Mouse (Mus musculus) G1E (cell line): ENCODE measurements around the gene Magi1. TPM values are rescaled to one million over a fixed set of nuclear protein-coding genes. Genes with fewer than 3 reads are reported as not detected.

Experiments used
- ATAC-seq: 2 replicates; pipeline ENCODE4 v1.8.0; 2016; ENCODE audit warnings: mild to moderate bottlenecking; ENCODE audit not compliant: insufficient number of reproducible peaks, poor library complexity, low FRiP score, severe bottlenecking; ENCODE audit errors: extremely low read depth
- DNase-seq: peaks from one replicate; pipeline ENCODE4 v3.0.0; 2012; ENCODE audit warnings: low spot score
- H3K27me3 ChIP-seq: 2 replicates; pipeline ENCODE4 v1.6.1; 2012; ENCODE audit warnings: mild to moderate bottlenecking, low read length, inconsistent platforms; ENCODE audit not compliant: insufficient read depth
- H3K36me3 ChIP-seq: replicated peaks from 2 replicates; pipeline ENCODE3; 2012; ENCODE audit warnings: mild to moderate bottlenecking, inconsistent platforms
- H3K4me1 ChIP-seq: 2 replicates; pipeline ENCODE4 v1.6.1; 2012; ENCODE audit warnings: low read depth, low read length, inconsistent platforms, mixed read lengths; ENCODE audit not compliant: insufficient read depth
- H3K4me3 ChIP-seq: 2 replicates; pipeline ENCODE4 v1.5.1; 2012; ENCODE audit warnings: low read depth, mild to moderate bottlenecking, inconsistent platforms, low read length, moderate library complexity, mixed read lengths
- H3K9me3 ChIP-seq: replicated peaks from 2 replicates; pipeline ENCODE4 v1.6.1; 2012; ENCODE audit warnings: inconsistent platforms
- CTCF ChIP-seq: IDR thresholded peaks from 2 replicates; pipeline ENCODE4 v1.5.1; 2012; ENCODE audit warnings: low read depth, low read length, inconsistent platforms, mixed read lengths
- GATA1 ChIP-seq: IDR thresholded peaks from 2 replicates; pipeline ENCODE4 v1.6.1; 2012; ENCODE audit warnings: borderline replicate concordance, low read length, inconsistent platforms, mixed read lengths
- GATA2 ChIP-seq: IDR thresholded peaks from 2 replicates; pipeline ENCODE4 v1.6.1; 2012; ENCODE audit warnings: low read depth, low read length, inconsistent platforms, borderline replicate concordance
- POLR2AphosphoS5 ChIP-seq: IDR thresholded peaks from 2 replicates; pipeline ENCODE4 v1.6.1; 2012; ENCODE audit warnings: low read depth, low read length, inconsistent platforms; ENCODE audit not compliant: insufficient replicate concordance
- TAL1 ChIP-seq: conservative IDR thresholded peaks from 2 replicates; pipeline ENCODE4 v1.6.1; 2012; ENCODE audit warnings: low read depth, low read length, inconsistent platforms, mixed read lengths
- polyA plus RNA-seq: library from polyadenylated mRNA; stranded (reverse); fragments of >175 nt; gene quantifications from 2 replicates; pipeline ENCODE4 v1.2.3, GENCODE M21; 2012
- total RNA-seq, 2 experiments: library from RNA; stranded (forward) in 1 of 2; stranded (reverse) in 1 of 2; fragments of 200-1000 nt in 1 of 2; fragments of >200 nt in 1 of 2; fragmentation: Nextera tagmentation in 1 of 2; gene quantifications; 2 replicates each; pipeline ENCODE4 v1.2.3; 2014 to 2017

Gene Magi1
- total and polyA plus RNA-seq, 3 experiments = 0.21 to 10.0 (median 1.6) TPM

GRCm38 (mm10) chr6:94101256-94101655 lies 182.5 kb downstream of the Magi1 start:
- TF ChIP-seq TAL1 = no peak
- TF ChIP-seq GATA2 = no peak
- no peak for TF ChIP-seq POLR2AphosphoS5
- no peak for TF ChIP-seq GATA1
- no peak for TF ChIP-seq CTCF
- H3K4me1 ChIP-seq = no peaks in the 10 kb centered on the region
- H3K9me3 ChIP-seq = no peaks in the 10 kb centered on the region; the same call in 1 of the 2 replicates
- no peaks in the 10 kb centered on the region for H3K27me3 ChIP-seq
- no peak for ATAC-seq
- DNase-seq = no peak
- H3K36me3 ChIP-seq = no peaks in the 10 kb centered on the region
- H3K4me3 ChIP-seq = no peak overlapping the region

GRCm38 (mm10) chr6:94094924-94095685 lies 188.6 kb downstream of the Magi1 start:
- no peak for ATAC-seq
- no peaks in the 10 kb centered on the region for H3K36me3 ChIP-seq
- no peak overlapping the region for H3K4me3 ChIP-seq
- TF ChIP-seq GATA1 (no peak), CTCF (no peak), GATA2 (no peak), TAL1 (no peak), POLR2AphosphoS5 (no peak)
- peaks cover 7% of the 10 kb centered on the region; the same call in 1 of the 2 replicates for H3K9me3 ChIP-seq
- H3K4me1 ChIP-seq = no peaks in the 10 kb centered on the region
- DNase-seq = no peak
- no peaks in the 10 kb centered on the region for H3K27me3 ChIP-seq

GRCm38 (mm10) chr6:94092969-94093597 lies 190.6 kb downstream of the Magi1 start:
- Histone ChIP-seq H3K4me3 (no peak overlapping the region), H3K36me3 (no peaks in the 10 kb centered on the region), H3K9me3 (peaks cover 8% of the 10 kb centered on the region; the same call in 1 of the 2 replicates), H3K4me1 (no peaks in the 10 kb centered on the region), H3K27me3 (no peaks in the 10 kb centered on the region)
- ATAC-seq (no peak), DNase-seq (no peak)
- no peak for TF ChIP-seq GATA2
- no peak for TF ChIP-seq POLR2AphosphoS5
- TF ChIP-seq GATA1 = no peak
- TF ChIP-seq TAL1 = no peak
- no peak for TF ChIP-seq CTCF

GRCm38 (mm10) chr6:94092500-94092899 lies 191.2 kb downstream of the Magi1 start:
- TF ChIP-seq GATA1 = no peak
- TF ChIP-seq CTCF = no peak
- TF ChIP-seq GATA2 = no peak
- no peak for TF ChIP-seq TAL1
- TF ChIP-seq POLR2AphosphoS5 = no peak
- peaks cover 8% of the 10 kb centered on the region; the same call in 1 of the 2 replicates for H3K9me3 ChIP-seq
- no peak for ATAC-seq

GRCm38 (mm10) chr6:94086855-94087254 lies 196.9 kb downstream of the Magi1 start:
- no peak for ATAC-seq
- no peaks in the 10 kb centered on the region; the same call in 1 of the 2 replicates for H3K4me1 ChIP-seq
- H3K9me3 ChIP-seq = peaks cover 5% of the 10 kb centered on the region; the same call in 1 of the 2 replicates
- H3K27me3 ChIP-seq = no peaks in the 10 kb centered on the region
- no peak for DNase-seq
- TF ChIP-seq CTCF (no peak), POLR2AphosphoS5 (no peak), GATA1 (no peak), TAL1 (no peak), GATA2 (no peak)
- no peaks in the 10 kb centered on the region for H3K36me3 ChIP-seq
- no peak overlapping the region for H3K4me3 ChIP-seq

More at GRCm38 (mm10) chr6:94092500-94092899, 191.2 kb downstream of the Magi1 start:
- no peak for DNase-seq
- H3K36me3 ChIP-seq = no peaks in the 10 kb centered on the region
- no peak overlapping the region for H3K4me3 ChIP-seq
- no peaks in the 10 kb centered on the region for H3K27me3 ChIP-seq
- H3K4me1 ChIP-seq = no peaks in the 10 kb centered on the region

GRCm38 (mm10) chr6:94084752-94085151 lies 199.0 kb downstream of the Magi1 start:
- Histone ChIP-seq H3K36me3 (no peaks in the 10 kb centered on the region), H3K4me3 (no peak overlapping the region), H3K4me1 (no peaks in the 10 kb centered on the region; the same call in 1 of the 2 replicates), H3K9me3 (peaks cover 2% of the 10 kb centered on the region; the same call in 1 of the 2 replicates), H3K27me3 (no peaks in the 10 kb centered on the region)
- no peak for TF ChIP-seq GATA1
- no peak for TF ChIP-seq CTCF
- TF ChIP-seq GATA2 = no peak
- no peak for TF ChIP-seq POLR2AphosphoS5
- no peak for TF ChIP-seq TAL1
- ATAC-seq (no peak), DNase-seq (no peak)
